Mouse (Mus musculus) kidney, adult 2 months (tissue): ENCODE measurements at regions not wholly inside any gene's neighbourhood (a gene's known extent, or its start where the extent isn't known, plus 50 kb on each side); places are given as distances from the start of the nearest gene placed in this dataset.

Source experiments
- DNase-seq: peaks from one replicate; pipeline ENCODE4 v3.0.0; 2021
- H3K27ac ChIP-seq: fragments of 200-500 bp; 2 replicates; pipeline ENCODE4 v1.5.1; 2012; ENCODE audit warnings: low read depth, low read length, control low read depth, inconsistent platforms; ENCODE audit not compliant: insufficient read depth
- H3K27me3 ChIP-seq: fragments of 200-500 bp; replicated peaks from 2 replicates; pipeline ENCODE4 v1.6.1; 2012; ENCODE audit warnings: mild to moderate bottlenecking, moderate library complexity, low read length, inconsistent platforms; ENCODE audit not compliant: control insufficient read depth, insufficient read depth
- H3K36me3 ChIP-seq: fragments of 200-500 bp; 2 replicates; pipeline ENCODE4 v1.6.1; 2012; ENCODE audit warnings: mild to moderate bottlenecking, moderate library complexity, low read length, inconsistent platforms; ENCODE audit not compliant: control insufficient read depth, insufficient read depth
- H3K4me1 ChIP-seq: fragments of 200-500 bp; 2 replicates; pipeline ENCODE4 v1.6.1; 2011; ENCODE audit warnings: low read length; ENCODE audit not compliant: control insufficient read depth, insufficient read depth
- H3K4me3 ChIP-seq: fragments of 200-500 bp; 2 replicates; pipeline ENCODE4 v1.5.1; 2011; ENCODE audit warnings: mild to moderate bottlenecking, low read depth, low read length, control low read depth; ENCODE audit not compliant: insufficient read depth
- CTCF ChIP-seq: fragments of 200-500 bp; conservative IDR thresholded peaks from 2 replicates; pipeline ENCODE4 v1.5.1; 2011; ENCODE audit warnings: low read depth, mild to moderate bottlenecking, control low read depth, low read length, moderate library complexity, mixed read lengths; ENCODE audit not compliant: insufficient read depth, insufficient read length
- POLR2A ChIP-seq: fragments of 200-500 bp; IDR thresholded peaks from one replicate; pipeline ENCODE4 v1.6.1; 2011; ENCODE audit warnings: low read depth, low read length, control low read depth
- WGBS: fragments of 180-500 bp; shearing (Covaris S2); methylation state at CpG from one replicate; pipeline ENCODE4 v1.1.7; 2018; 5-methylcytosine and 5-hydroxymethylcytosine counted together

DNA sequence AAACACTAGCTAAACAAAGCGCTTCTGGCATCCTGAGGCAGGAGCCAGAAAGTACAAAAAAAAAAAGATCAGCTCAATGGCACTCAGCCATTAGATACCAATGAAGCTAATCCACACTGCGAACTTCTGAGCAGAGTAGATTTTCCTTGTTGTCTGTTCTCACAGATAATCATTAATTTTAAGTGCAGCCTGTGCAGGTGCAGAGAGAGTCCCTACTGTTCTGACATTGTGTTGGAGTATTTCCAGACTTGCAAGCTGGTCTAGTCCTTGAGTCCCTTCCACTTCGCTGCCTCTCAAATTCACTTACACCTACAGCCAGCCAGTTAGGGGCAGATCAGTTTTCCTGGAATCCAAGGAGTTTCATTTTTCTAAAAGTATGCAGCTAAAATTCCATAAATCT, 494.0 kb downstream of the Cenpc1 start:
- no peaks in the 10 kb centered on the region for H3K4me1 ChIP-seq
- WGBS, result 72% methylated on average over 3 of the region's 3 CpGs
- no peak overlapping the region for H3K27ac ChIP-seq
- no peak for DNase-seq
- H3K27me3 ChIP-seq, result no peaks in the 10 kb centered on the region
- H3K36me3 ChIP-seq, result no peaks in the 10 kb centered on the region
- TF ChIP-seq CTCF (no peak), POLR2A (no peak)
- no peak overlapping the region for H3K4me3 ChIP-seq

DNA sequence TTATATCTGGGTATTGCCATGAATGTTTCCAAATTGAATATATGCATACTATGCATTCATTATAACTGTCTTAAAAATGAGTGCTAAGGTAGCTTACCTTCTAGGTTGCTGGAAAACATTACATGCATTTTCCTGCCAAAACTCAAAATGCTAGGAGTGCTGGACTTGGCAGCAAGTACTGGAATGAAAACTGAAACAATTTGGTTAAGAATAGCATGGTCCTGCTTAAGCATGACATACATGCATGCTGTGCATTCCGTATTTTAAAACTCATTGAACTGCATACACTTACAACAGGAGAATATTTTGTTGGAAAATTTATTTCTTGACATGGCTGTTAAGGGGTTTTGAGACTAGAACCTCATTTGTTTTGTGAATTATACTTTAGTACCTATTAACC, 529.1 kb downstream of the Cenpc1 start:
- H3K4me3 ChIP-seq, result no peak overlapping the region
- H3K27ac ChIP-seq, result no peak overlapping the region
- no peaks in the 10 kb centered on the region for H3K36me3 ChIP-seq
- H3K4me1 ChIP-seq, result no peaks in the 10 kb centered on the region
- no peak for DNase-seq
- H3K27me3 ChIP-seq, result no peaks in the 10 kb centered on the region
- 73% methylated on average over 1 of the region's 1 CpGs for WGBS
- TF ChIP-seq CTCF (no peak), POLR2A (no peak)

- Histone ChIP-seq H3K4me1 (no peaks in the 10 kb centered on the region), H3K27ac (no peak overlapping the region), H3K27me3 (no peaks in the 10 kb centered on the region), H3K4me3 (no peak overlapping the region), H3K36me3 (no peaks in the 10 kb centered on the region)
- 71% methylated on average over 10 of the region's 10 CpGs for WGBS
- DNase-seq, result no peak
- TF ChIP-seq CTCF (no peak), POLR2A (no peak)
Measured at GRCm38 (mm10) chr5:85525385-85526194, 539.8 kb downstream of the Cenpc1 start.

DNA sequence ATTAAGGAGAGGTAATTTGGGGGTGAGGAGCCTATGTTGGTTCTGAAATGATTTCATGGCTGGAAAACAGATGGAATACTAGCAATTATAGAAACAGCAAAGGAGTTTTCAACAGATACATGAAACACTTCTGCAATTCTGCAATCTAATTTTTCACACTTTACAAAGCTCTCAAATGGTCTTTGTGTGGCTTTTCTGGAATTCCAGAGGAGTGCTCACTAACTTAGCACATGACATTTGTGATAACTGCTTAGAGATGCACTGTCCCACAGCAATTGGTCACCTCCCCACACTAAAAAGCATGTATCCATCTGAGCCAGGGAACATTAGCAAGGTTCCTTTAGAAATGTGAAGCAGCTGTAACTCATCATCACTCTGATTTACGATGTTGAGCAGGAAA, 560.1 kb downstream of the Cenpc1 start:
- 82% methylated on average over 1 of the region's 1 CpGs for WGBS
- no peak for DNase-seq
- Histone ChIP-seq H3K27ac (no peak overlapping the region), H3K4me3 (no peak overlapping the region), H3K27me3 (no peaks in the 10 kb centered on the region), H3K36me3 (no peaks in the 10 kb centered on the region), H3K4me1 (no peaks in the 10 kb centered on the region)
- TF ChIP-seq CTCF (no peak), POLR2A (no peak)

- no peaks in the 10 kb centered on the region for H3K36me3 ChIP-seq
- no peak for TF ChIP-seq CTCF
- no peaks in the 10 kb centered on the region for H3K27me3 ChIP-seq
- H3K4me3 ChIP-seq, result no peak overlapping the region
- WGBS, result 48% methylated on average over 2 of the region's 2 CpGs
- no peak overlapping the region for H3K27ac ChIP-seq
- H3K4me1 ChIP-seq, result no peaks in the 10 kb centered on the region
- no peak for DNase-seq
Measured at GRCm38 (mm10) chr5:85497261-85497660, 568.1 kb downstream of the Cenpc1 start.

- WGBS, result 83% methylated on average over 2 of the region's 2 CpGs
- no peaks in the 10 kb centered on the region for H3K27me3 ChIP-seq
- no peak overlapping the region for H3K27ac ChIP-seq
- H3K36me3 ChIP-seq, result no peaks in the 10 kb centered on the region
- TF ChIP-seq CTCF (no peak), POLR2A (no peak)
- no peak overlapping the region for H3K4me3 ChIP-seq
- no peaks in the 10 kb centered on the region for H3K4me1 ChIP-seq
- DNase-seq, result no peak
Measured at GRCm38 (mm10) chr5:85485733-85486322, 579.6 kb downstream of the Cenpc1 start.

DNA sequence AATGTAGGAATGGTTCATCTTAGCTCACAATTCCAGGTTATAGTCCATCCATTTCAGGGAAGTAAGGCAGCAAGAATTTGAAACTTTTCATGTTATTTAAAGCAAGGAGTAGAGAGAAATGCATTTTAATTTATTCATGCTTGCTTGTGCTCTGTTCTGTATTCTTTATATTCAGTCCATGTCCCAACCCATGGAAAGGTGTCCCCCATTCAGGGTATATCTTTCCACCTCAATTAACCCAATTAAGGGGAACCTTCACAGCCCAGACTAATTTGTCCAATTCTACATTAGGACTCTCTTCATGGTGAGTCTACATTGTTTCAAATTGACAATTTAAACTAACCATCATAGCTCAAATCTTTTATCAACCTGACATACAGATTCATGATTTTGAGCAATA, 580.2 kb downstream of the Cenpc1 start:
- Histone ChIP-seq H3K27ac (no peak overlapping the region), H3K4me3 (no peak overlapping the region), H3K27me3 (no peaks in the 10 kb centered on the region), H3K36me3 (no peaks in the 10 kb centered on the region), H3K4me1 (no peaks in the 10 kb centered on the region)
- TF ChIP-seq CTCF (no peak), POLR2A (no peak)
- no peak for DNase-seq

DNA sequence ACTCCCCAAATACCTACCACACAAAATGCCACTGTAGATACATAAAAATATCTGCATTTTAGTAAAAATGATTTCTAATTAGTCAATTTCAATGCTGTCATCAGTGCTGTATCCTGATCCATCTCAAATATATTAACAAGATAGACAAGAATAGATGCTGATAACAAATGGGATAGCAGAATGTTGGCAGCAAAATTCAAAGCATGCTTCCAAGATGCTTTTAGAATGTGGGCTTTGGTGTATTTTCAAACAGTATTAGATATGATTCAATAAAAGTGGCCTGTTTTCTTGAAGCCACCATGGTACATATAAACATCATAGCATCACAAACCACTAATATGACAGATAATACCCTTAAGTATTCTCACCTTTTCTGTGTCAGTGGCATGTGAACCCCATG, 597.6 kb downstream of the Cenpc1 start:
- Histone ChIP-seq H3K4me3 (no peak overlapping the region), H3K27me3 (no peaks in the 10 kb centered on the region), H3K27ac (no peak overlapping the region), H3K4me1 (no peaks in the 10 kb centered on the region), H3K36me3 (no peaks in the 10 kb centered on the region)
- TF ChIP-seq POLR2A (no peak), CTCF (no peak)
- no peak for DNase-seq
